Mouse (Mus musculus) ovary, postnatal 10 days (tissue): ENCODE results near the gene Osbpl6.

Source experiments
- DNase-seq: peaks from one replicate; pipeline ENCODE4 v3.0.0; 2022; ENCODE audit warnings: low spot score

Osbpl6 gene

DNA sequence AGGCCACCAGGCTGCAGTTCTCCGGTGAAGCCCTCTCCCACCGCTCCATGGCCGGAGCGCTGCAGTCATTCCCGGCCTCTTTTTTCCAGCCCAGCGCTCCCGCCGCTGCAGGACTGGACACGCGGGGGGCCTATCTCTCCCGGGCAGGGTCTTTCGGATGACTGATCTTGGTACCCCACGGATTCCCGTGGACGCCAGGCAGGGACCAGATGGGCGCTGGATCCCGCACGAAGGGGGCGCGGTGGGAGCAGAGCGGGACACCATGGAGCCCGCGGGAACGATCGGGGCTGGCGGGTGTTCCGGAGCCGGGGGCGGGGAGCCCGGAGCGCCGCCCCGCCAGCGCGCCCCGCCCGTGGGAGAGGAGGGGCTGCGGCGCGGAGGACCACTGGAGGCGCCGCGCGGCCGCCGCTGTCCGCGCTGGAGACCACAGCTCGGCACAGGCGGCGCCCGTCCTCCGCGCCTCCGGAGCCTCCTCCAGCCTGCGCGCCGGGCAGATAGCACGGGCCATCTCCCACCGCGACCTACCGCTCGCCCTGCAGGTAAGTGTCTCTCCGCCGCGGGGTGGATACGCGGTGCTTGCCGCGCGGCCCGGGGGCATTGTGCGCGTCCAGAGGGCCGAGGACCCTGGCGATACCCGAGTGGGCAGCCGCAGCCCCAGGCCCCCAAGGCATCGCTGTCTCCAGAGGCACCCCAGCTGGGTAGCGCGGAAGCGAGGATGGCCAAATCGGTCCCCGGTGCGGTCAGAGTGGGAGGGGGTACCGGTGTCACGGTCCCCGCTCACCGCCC is at the start of gene Osbpl6:
Osbpl6 (plus strand) TSS at position 358 of the 786 bp plus-strand sequence.
- DNase-seq: peak; percentile 67

DNA sequence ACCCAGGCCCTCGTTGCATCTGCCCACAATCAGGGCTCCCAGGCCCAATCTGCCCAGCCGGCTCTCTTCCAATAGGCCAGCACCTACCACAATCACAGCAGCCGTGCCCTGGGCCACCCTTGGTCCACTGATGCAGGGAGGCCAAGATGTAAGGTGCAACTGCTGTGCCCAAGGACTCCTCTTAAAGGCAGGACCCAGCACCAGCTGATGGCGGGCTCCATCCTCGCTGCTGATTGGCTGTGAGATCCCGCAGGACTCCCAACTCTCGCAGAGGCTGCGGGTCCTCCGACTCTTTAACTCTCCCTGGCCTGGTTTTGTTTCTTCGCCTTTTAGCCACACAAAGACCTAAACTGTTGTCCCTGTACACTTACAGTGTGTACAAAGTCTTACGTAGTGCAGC is 46.1 kb upstream of the Osbpl6 start, which contains the start of gene Cyct:
Cyct (minus strand) TSS at position 225 of the 400 bp plus-strand sequence.
- no peak for DNase-seq

DNA sequence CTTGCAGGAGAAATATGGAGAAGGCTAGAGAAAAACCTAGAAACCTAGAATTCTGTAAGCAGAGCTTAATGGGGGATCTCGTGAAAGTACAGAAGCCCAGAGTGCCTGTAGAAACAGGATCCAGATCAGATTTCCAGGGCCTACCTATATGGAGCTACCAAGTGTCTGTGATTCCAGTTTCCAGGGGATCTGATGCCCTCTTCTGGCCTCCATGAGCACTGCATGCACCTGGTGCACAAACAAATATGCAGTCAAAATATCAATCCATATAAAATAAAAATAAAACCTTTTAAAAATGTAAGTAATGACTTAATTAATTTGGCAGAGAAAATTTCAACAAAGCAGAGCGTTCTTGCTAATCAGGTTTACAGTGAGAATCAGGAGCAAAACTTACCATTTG is 44.2 kb upstream of the Osbpl6 start:
- DNase-seq: no peak

DNA sequence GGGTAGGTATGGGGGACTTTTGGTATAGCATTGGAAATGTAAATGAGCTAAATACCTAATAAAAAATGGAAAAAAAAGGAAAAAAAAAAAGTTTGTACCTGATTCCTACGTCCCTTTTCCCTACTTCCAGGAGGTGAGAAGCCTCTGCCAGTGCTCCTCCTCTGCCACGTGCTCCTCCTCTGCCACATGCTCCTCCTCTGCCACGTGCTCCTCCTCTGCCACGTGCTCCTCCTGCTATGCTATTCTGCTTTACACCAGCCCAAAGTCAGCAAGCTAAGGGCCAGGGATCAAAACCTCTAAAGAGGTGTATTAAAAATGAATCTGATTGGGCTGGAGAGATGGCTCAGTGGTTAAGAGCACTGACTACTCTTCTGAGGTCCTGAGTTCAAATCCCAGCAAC is 40.5 kb upstream of the Osbpl6 start:
- no peak for DNase-seq

DNA sequence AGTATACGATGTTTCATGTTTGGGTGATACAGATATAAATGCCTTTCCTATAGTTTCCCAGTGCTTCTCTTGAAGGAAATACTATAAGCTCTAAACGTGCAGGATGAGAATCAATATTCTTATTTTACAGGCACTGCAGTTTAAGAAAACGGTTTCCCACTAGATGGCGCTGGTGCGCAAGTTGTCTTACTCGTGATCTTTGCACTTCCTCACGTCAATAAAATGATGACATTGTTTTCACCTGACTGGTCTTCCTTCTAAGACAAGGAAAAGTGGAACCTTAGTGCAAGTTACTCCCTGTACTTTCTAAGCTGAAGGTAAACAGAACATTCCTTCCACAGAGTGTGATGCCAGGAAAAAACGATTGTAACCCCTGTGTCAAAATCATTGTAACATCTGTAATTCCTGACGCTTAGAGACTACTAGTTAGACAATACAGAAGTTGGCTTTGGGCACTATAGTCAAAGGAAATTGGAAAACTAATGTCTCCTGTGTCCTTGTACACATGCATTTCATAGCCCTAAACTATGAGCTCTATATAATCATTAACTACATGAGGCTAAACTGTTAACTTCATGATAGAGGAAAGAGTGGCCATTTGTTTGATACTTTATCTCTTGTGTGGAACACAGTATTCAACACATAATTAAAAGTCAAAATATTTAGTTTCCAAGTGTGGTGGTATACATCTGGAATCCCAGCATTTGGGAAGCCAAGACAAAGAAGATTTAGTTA is 39.0 kb upstream of the Osbpl6 start:
- peak; percentile 56 for DNase-seq

DNA sequence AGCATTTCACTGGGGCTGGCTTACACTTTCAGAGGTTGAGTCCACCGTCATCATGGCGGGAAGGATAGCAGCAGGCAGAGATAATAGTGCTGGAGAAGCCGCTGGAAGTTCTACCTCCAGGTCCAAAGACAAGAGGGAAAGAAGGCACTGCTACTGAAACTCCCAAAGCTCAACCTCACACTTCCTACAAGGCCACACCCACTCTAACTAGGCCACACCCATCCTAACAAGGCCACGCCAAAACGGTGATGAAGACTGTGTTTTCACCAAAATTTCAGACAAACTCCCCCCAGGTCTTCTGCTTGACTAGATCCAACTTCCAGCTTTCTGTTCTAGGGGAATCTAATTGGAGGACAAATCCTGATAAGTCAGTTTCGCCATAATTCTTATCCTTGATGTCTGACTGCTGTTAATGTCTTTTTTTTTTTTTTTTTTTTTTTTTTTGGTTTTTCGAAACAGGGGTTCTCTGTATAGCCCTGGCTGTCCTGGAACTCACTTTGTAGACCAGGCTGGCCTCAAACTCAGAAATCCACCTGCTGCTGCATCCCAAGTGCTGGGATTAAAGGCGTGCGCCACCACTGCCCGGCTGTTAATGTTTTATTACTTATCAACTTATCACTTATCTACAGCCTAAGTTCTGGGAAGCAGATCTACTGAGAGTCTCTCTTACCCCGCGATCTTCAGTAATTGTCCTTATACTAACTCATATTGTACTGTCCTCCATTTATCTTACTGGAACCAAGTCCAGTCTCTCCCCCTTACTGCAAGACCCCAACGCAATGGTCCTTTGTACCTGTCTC is 37.2 kb upstream of the Osbpl6 start:
- DNase-seq: no peak

DNA sequence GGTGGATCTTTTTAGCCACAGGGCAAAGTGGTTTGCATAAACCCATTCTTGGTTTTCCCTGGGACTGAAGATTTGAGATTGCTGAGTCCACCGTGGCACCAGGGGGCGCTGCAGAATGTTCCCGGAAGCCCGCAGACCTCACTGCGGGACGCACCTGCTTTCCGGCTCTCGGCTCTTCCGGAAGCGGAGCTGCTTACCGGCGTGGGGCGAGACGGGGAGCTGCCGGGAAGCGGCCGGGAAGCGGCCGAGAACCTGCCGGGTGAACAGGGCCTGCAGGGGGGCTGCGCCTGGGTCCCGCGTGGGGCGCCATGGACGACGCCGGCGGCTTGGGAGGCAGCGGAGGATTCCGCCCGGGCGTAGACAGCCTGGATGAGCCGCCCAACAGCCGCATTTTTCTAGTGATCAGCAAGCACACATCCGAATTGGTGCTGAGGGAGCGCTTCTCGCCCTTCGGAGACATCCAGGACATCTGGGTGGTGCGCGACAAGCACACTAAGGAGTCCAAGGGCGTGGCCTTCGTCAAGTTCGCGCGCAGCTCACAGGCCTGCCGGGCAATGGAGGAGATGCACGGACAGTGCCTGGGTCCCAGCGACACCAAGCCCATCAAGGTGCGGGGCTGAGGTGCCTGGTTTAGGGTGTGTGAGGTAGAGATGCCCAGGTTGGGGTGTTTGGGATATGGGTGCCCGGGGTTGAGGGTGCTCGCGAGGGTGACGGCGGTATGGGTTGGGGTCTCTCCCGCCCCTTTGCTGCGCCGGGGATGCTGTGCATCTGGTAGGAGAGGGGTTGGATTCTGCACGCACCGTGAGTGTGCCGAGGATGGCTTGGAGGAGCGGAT is 36.3 kb upstream of the Osbpl6 start, which contains the start of gene Rbm45:
Rbm45 (plus strand) TSS at position 164 of the 835 bp plus-strand sequence.
- DNase-seq: peak; percentile 55

DNA sequence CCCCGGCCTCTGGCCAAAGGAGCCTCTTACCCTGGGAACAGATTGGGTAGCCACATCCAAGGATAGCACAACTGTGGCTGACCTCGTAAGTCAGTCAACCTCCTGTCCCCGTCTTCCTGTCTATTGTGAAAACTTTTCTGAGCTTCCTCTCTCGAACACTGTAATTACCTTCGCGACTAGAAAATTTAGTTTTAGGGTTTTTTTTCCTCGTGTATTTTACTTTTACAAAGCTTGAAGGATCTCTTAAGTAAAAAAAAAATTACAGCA is 35.7 kb upstream of the Osbpl6 start:
- DNase-seq: no peak

DNA sequence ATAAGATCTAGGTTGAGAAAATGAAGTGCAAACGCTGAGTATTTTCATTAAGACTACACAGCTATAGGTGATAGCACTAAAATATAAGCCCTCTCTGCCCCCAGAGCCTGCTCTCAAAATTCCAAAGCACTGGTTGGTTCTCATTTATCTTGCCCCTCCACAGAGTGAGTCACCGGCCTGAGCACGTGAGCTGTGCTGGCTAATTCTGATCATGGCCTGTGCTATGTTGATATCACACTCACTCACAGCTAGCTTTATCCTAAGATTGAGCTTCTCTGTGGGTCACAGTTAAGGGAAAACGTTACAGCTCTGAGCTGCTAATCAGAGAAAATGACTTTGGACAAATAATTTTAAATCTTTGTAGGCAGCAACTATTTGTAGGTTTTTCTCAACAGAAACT is 34.1 kb upstream of the Osbpl6 start:
- no peak for DNase-seq

DNA sequence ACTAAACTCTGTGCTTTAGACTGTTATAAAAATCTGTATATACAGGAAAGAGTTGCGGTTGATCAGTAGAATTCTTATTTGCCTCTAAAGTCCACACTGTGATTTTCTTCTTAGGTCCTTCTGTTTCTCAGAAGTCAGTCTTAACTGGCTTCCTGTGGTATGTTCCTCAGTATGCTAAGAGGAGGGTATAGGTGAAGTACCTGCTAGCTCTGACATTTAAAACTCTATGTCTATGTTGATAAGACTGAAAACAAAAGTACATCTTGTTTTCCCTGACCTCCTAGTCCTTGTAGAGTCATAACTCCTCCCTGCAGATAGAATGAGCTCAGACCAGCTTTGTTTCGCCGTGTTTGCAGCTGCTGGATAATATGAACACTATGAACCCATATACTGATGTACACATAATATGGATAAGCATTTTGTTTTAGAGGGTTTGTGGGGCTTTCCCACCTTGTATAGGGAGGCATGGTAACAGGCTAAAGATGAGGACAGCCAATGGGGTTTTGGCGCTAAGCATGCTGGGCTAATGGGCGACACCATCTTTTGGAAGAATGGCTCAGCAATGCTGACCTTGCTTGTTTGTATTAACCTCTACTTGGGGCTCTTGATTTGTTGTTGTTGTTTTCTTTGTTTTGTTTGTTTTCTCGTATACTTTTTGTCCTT is 31.6 kb upstream of the Osbpl6 start:
- DNase-seq: no peak

DNA sequence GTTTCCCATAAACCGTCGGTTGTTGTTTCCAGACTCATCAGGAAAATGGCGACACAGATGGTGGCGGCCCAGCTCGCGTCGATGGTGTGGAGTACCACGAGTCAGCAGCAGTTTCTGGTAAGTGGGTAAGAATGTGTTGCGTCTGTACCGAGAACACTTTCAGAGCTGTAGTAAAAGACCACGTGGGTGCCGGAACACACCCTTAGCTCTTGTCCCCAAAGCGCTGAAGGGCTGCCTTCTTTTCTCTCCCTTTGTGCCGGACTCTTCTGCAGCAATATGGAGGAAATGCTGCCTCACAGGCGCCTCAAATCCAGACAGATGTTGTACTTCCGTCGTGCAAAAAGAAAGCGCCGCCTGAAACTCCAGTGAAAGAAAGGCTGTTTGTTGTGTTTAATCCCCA is 27.7 kb upstream of the Osbpl6 start:
- DNase-seq: no peak

DNA sequence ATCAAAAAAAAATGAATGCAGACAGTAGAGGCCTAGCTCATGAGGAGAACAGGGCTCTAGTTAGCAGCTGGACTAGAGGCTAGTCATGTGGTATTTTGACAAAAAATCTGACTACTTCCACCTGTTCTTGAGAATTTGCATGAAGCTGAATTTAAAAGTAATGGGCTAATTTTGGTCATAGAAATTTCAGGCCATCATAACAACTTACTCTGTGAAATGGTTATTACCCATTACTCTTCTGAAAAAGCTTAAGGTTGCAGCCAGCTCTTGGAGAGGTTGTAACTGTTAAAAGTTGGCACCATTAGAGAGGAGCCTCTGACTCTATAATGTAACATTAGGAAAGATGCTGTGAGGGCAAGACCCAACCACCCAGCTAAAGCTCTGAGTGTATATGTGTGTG is 19.8 kb upstream of the Osbpl6 start:
- DNase-seq: no peak

DNA sequence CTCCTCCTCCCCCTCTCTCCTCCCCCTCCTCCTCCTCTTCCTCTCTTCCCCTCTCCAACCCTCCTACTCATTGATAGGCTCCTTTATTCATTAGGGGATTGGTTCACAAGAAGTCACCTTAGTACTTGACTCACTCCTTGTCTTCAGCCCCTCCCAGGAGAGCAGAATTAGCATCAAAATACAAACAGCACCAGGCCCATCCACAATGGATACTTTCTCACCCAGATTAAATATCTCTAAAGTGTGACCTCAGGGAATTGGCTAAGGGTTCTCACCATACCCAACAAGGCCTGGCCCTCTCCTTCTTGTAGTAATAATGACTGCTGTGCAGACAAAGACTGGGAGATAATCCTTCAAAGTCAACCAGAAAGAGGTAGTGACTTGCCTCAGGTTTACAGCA is 6.1 kb upstream of the Osbpl6 start:
- no peak for DNase-seq

DNA sequence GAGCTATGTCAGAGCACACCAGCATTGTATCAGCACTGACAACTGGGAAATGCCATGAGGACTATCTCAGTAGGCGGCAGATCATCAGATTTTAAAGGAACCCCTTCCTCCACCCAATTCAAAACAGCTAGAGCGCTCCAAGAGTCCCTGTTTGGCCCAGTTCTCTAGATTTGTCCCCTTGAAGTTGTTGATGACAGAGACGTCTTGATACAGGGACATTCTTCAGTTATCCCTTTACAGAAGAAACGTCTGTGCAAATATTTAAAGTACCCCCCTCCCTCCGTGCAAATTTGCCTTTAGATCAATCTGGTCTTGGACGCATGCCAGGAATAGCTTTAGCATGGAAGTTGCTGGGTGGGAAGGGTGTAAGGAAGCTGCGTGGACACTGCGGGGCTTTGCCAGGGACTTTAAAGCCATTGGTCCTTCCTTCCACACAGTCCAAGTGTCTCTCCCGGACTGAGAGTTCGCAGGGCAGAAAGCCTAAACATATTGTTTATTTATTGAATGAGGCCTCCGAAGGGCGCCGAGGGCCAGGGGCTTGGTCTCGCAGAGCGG is 635 bp upstream of the Osbpl6 start:
- DNase-seq: no peak

DNA sequence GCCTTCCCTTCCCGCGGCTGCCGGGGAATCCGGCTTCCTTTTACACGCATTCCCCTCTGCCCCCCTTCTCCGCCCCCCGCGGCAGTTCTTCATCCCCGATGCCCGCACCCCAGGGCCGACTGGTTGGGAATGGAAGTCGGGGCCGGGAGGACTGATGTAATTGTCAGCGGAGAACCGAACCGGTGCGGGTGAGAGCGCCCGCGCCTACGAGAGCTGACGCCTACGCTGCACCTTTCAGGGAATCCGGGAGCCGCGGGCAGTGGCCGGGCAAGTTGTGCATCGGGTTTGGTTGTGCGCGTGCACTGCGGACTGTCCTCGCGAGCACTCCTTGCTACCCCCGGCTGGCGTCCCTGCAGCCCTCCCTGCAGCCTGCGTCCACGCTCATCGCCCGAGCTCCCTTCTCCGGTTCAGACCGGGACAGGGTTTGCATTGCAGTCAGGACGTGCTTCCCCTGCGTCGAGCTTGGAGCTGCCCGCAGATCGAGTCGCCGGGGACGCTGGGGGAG is 681 bp downstream of the Osbpl6 start:
- peak; percentile 38 for DNase-seq

DNA sequence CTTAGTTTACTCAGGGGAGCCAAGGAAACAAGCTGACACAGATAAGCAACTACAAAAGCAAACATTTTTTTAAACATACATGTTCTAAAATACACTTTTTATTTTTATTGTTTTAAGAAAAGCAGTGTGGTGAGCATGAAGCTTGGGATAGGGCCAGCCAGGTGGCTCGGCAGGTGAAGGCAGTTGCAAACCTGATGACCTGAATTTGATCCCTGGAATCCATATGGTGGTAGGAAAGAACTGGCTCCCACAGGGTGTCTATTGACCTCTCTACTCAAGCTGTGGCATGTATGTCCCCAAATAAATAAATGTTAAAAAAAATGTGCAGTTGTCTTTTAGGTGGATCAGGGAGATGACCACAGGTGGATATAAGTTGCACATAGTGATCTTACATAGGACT is 3.2 kb downstream of the Osbpl6 start:
- DNase-seq: no peak

DNA sequence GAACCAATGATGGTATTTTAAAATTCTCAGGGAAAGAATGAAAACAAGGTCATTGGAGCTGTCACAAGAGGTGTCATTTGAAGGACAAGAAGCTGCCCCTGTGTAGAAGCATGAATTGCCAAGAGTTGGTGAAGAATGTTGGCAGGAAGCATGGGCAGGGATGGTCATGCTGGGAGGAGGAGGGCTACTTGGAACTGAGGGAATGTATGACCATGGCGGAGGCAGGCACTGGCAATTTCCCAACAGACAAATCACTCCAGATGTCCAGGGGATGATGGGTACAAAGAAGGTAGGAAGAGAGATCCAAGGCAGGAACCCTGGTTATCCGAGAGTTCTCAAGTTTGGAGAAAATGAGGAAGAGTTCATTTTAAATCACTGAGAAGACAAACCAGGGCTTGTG is 3.7 kb downstream of the Osbpl6 start:
- no peak for DNase-seq

DNA sequence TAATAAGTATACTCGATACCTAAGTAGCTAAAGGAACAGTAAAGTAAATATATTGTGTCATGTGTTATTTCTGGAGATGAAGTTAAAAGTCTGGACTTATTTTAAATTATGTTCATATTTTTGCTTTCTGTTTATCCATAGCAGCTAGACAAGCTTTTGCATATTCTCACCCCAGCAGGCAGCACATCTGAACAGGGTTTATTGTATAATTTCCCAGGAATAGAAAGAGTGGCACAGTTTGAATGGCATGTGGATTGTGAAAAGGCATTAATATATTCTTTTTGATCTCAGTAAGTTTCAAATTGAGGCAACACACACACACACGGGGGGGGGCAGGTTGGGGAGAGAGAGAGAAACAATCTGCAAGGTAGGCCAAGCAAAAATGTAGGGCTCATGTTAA is 6.6 kb downstream of the Osbpl6 start:
- DNase-seq: no peak

DNA sequence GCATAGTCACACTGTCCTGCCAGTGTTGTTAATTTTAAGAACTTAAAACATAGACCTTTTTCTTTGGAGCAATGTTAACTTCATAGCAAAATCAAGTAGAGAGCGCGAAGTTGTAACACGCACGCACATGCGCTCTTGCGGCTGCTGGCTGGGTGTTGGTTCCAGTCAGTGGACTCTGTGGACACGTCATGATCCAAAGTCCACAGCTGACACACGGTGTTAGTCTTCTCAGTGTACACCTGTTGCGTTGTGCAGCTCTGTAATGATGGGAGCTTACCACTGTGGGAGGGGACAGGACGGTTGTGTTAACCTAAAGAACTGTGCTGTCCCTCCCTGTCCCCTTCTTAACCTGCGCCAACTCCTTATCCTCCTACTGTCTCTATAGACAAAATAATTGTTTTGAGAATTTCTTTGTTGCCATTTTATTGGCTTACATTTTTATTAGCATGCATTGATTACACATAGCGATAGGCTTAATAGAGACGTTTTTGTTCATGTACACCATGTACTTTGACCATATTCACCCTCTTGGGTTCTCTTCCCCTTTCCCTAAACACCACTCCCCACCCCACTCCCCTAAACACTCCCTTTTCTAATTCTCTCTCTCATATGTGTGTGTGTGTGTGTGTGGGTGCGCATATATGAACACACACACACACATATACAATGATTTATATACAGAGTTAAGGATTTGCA is 11.3 kb downstream of the Osbpl6 start:
- no peak for DNase-seq

DNA sequence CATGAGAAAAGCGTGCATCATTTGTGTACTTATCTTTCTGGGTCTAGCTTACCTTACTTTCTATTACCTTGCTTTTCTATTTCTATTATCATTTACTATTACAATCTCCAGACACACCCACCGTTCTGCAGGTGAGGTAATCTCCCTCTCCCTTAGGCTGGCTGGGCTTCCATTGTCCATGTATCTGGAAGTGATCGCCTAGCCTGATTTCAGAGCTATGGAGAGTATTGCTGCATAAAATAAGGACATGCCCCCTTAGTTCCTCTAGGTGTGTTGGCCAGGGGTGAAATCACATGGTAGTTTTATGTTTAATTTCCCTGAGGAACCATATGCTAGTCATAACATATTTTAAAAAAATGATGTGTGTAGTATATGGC is 11.8 kb downstream of the Osbpl6 start:
- DNase-seq: no peak
